Mouse (Mus musculus) hematopoietic stem cell, adult 5-6 weeks (primary cell): Measurements from ENCODE around the gene Cxcr6. TPM values are rescaled to one million over a fixed set of nuclear protein-coding genes. Genes with fewer than 3 reads are reported as not detected.

Source experiments
- ATAC-seq, 2 experiments: fragments of 125-278 bp in 1 of 2; replicated peaks in 1 of 2; 2 replicates each; pipeline ENCODE4 v1.8.0; 2016 to 2017; ENCODE audit warnings: inconsistent platforms in 2 of 2, mild to moderate bottlenecking in 2 of 2, moderate number of reproducible peaks in 2 of 2, low read depth in 1 of 2, moderate TSS enrichment in 1 of 2; ENCODE audit not compliant: low FRiP score in 2 of 2, poor library complexity in 2 of 2, severe bottlenecking in 2 of 2, insufficient read depth in 1 of 2, low TSS enrichment in 1 of 2
- total RNA-seq: library from RNA; stranded (forward); fragments of 172-1452, 232-1000 nt; gene quantifications from 2 replicates; pipeline ENCODE4 v1.2.3, GENCODE M21; 2017

The Cxcr6 gene
- total RNA-seq, 1 experiment from 2014 or later, result 3.4 TPM

GRCm38 (mm10) chr9:123852449-123853390, 46.4 kb downstream of the Cxcr6 start:
- ATAC-seq, result no peak

GRCm38 (mm10) chr9:123856836-123857235, 50.6 kb downstream of the Cxcr6 start:
- ATAC-seq, result no peak

Other genes starting within 250 kb of the Cxcr6 start
- gene Slc6a20b, start 173.9 kb upstream of the Cxcr6 start, total RNA-seq, result 0.69 and 1.0 TPM in 2 replicates
- gene Ccr9, start 128.0 kb upstream of the Cxcr6 start, total RNA-seq, result 4.6 and 9.4 TPM in 2 replicates
- 1.6 TPM in 1 of 2 replicates, not detected in the other for gene Slc6a20a, start 127.6 kb upstream of the Cxcr6 start, total RNA-seq
- 63.3 and 71.5 TPM in 2 replicates for gene Lztfl1, start 88.8 kb upstream of the Cxcr6 start, total RNA-seq
- gene Fyco1, start 45.4 kb downstream of the Cxcr6 start, total RNA-seq, result 10.6 and 24.7 TPM in 2 replicates
- gene Xcr1, start 55.6 kb downstream of the Cxcr6 start, total RNA-seq, result 0.25 and 0.38 TPM in 2 replicates
- gene Ccr1, start 162.2 kb downstream of the Cxcr6 start, total RNA-seq, result 3.6 and 11.7 TPM in 2 replicates
- 0.44 TPM in 1 of 2 replicates, not detected in the other for gene Ccr1l1, start 171.9 kb downstream of the Cxcr6 start, total RNA-seq
- gene Ccr3, start 215.5 kb downstream of the Cxcr6 start, total RNA-seq, result 0.35 and 1.8 TPM in 2 replicates